7 mouse cellular contexts compared by ENCODE assay signal in the genomic region with DNA sequence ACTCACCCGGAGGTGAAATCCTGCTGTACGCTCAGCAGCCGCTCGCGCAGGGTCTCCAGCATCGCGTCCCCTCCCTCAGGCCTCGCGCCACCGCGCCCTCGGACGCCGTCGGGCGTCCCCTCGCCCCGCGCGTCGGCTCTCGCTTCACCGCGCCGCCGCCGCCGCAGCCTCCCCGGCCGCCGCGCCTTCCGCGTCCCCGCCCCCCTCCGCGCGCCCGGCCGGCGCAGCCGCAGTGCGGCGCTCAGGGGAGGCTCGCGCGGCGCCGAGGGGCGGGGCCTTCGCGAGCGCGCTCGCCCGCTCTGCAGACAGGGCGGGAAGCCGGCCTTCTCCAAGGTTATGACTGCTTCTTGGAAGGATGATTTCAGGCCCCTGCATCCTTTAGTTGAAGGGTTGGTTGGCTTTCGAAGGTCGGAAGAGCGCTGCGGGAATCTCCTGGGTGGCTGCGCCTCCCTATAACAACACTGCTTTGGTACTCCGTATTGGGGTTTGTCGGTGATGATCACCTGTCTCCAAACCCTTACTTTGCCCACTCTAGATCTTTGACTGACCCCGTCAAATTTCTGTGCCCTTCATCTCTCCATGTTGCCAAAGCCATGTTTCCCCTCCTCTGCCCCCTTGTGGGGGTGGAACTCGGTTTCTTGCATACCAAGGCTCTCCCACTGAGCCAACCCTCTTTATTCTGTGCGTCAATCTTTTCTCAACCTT. TPM values are rescaled to one million over a fixed set of nuclear protein-coding genes. Genes with fewer than 3 reads are reported as not detected.
DNase-seq lines count a peak whose midpoint lies in the region; ATAC-seq lines count a peak whose summit lies in the region.

TSS of gene Dtnbp1 (minus strand) at position 237 of the 705 bp plus-strand sequence.

- under 1% methylated on average over 67 of the region's 68 CpGs for WGBS in limb, embryonic 12.5 days
- WGBS in midbrain, embryonic 14.5 days, result under 1% methylated on average over 61 of the region's 68 CpGs

- peak; percentile 43 for ATAC-seq in granulocyte monocyte progenitor cell, adult 5-6 weeks (replicated peaks; ENCODE audit: poor library complexity, severe bottlenecking)
- peak; percentile 86 for ATAC-seq in limb, embryonic 12.5 days (ENCODE audit: insufficient number of reproducible peaks, insufficient read depth, low FRiP score, low TSS enrichment, low read depth)
- peak; percentile 89 for ATAC-seq in midbrain, embryonic 14.5 days (ENCODE audit: low FRiP score, low TSS enrichment)

- peaks cover 9% of the 10 kb centered on the region for H3K36me3 ChIP-seq in limb, embryonic 12.5 days
- peaks cover 4% of the 10 kb centered on the region; the same call in 1 of the 2 replicates for H3K36me3 ChIP-seq in midbrain, embryonic 14.5 days (ENCODE audit: control insufficient read depth, insufficient read depth, low read length)

- no peaks in the 10 kb centered on the region for H3K9me3 ChIP-seq in limb, embryonic 12.5 days
- H3K9me3 ChIP-seq in midbrain, embryonic 14.5 days (ENCODE audit: control insufficient read depth, low read length), result no peaks in the 10 kb centered on the region

- peak within 1 kb of the TSS; percentile 87 for H3K4me3 ChIP-seq in limb, embryonic 12.5 days (replicated peaks)
- H3K4me3 ChIP-seq in midbrain, embryonic 14.5 days (replicated peaks; ENCODE audit: low read depth, low read length), result peak within 1 kb of the TSS; percentile 83

- peak; percentile 86 for DNase-seq in adrenal gland, postnatal 14 days
- DNase-seq in embryo, embryonic 9.5 days (ENCODE audit: extremely low spot score), result peak; percentile 73
- peak; percentile 52 for DNase-seq in kidney, adult 11 months
- peak; percentile 94 for DNase-seq in midbrain, embryonic 14.5 days
- DNase-seq in spleen, adult 18-20 months, result peak; percentile 61 to 86

- H3K9ac ChIP-seq in limb, embryonic 12.5 days (replicated peaks), result peak within 1 kb of the TSS; percentile 84
- peak within 1 kb of the TSS; percentile 76 for H3K9ac ChIP-seq in midbrain, embryonic 14.5 days (replicated peaks; ENCODE audit: low read length)

- H3K4me2 ChIP-seq in limb, embryonic 12.5 days, result peak within 1 kb of the TSS; percentile 56
- peak within 1 kb of the TSS; percentile 79 for H3K4me2 ChIP-seq in midbrain, embryonic 14.5 days (ENCODE audit: low read length)

- peak within 1 kb of the TSS; percentile 80 for H3K27ac ChIP-seq in limb, embryonic 12.5 days
- peak within 1 kb of the TSS; percentile 80 for H3K27ac ChIP-seq in midbrain, embryonic 14.5 days (replicated peaks; ENCODE audit: low read depth, low read length)

- peaks cover 15% of the 10 kb centered on the region for H3K4me1 ChIP-seq in limb, embryonic 12.5 days (replicated peaks)
- H3K4me1 ChIP-seq in midbrain, embryonic 14.5 days (ENCODE audit: control insufficient read depth, insufficient read depth, low read length), result peaks cover 7% of the 10 kb centered on the region; the same call in 1 of the 2 replicates

- H3K27me3 ChIP-seq in limb, embryonic 12.5 days, result no peaks in the 10 kb centered on the region
- H3K27me3 ChIP-seq in midbrain, embryonic 14.5 days (ENCODE audit: control insufficient read depth, insufficient read depth, low read length), result no peaks in the 10 kb centered on the region

RNA-seq across cellular contexts. Expression of gene Dtnbp1, which starts in this region (rescaled TPM):
- 66.0 and 69.3 TPM in 2 replicates for total RNA-seq in adrenal gland, postnatal 14 days (2021)
- 96.7 and 119 TPM in 2 replicates for total RNA-seq in granulocyte monocyte progenitor cell, adult 5-6 weeks (2014; fragmentation: Nextera tagmentation)
- 78.5 and 90.6 TPM in 2 replicates for total RNA-seq in granulocyte monocyte progenitor cell, adult 5-6 weeks (2017)
- 76.2 and 83.6 TPM in 2 replicates for polyA plus RNA-seq in limb, embryonic 12.5 days (2016; fragmentation: Nextera tagmentation; extraction: Ambion mirVana)
- 131 and 149 TPM in 2 replicates for polyA plus RNA-seq in midbrain, embryonic 14.5 days (2014; fragmentation: Nextera tagmentation; extraction: Ambion mirVana)

Comparison
In these comparisons a context has a peak if more than half of its experiments do, and no peak if none do; other contexts are left out.
1. Peak in every context shown above with its lines: DNase-seq, ATAC-seq, H3K4me3 ChIP-seq and H3K27ac ChIP-seq.